ENCODE assay signal across 14 mouse cellular contexts in genomic region chr15:5695015-5695414, GRCm38 (mm10).
"Had no signal": no experiment of that assay in that cellular context is flagged by ENCODE, and none has a peak within 500 bp of the region (broad histone marks: within the 10 kb centered on the region; RNA-seq: fewer than 3 reads in every experiment).

No protein-coding gene starts in this region.

- H3K9me3 ChIP-seq: kidney, embryonic 15.5 days; limb, embryonic 13.5 days; midbrain, embryonic 13.5 days; neural tube, embryonic 13.5 days had no signal

- H3K4me3 ChIP-seq: kidney, embryonic 15.5 days; limb, embryonic 13.5 days; midbrain, embryonic 13.5 days; myocyte; neural tube, embryonic 13.5 days had no signal

- H3K9ac ChIP-seq: kidney, embryonic 15.5 days; limb, embryonic 13.5 days; liver, embryonic 14.5 days; midbrain, embryonic 13.5 days; neural tube, embryonic 13.5 days had no signal

- H3K4me2 ChIP-seq: kidney, embryonic 15.5 days; limb, embryonic 13.5 days; midbrain, embryonic 13.5 days; neural tube, embryonic 13.5 days had no signal

- H3K27me3 ChIP-seq: kidney, embryonic 15.5 days; limb, embryonic 13.5 days; midbrain, embryonic 13.5 days; neural tube, embryonic 13.5 days had no signal

- DNase-seq: kidney, adult 2 months; kidney, postnatal 14 days; layer of hippocampus, postnatal 36 days; lung, adult 18-20 months; right cerebral cortex, postnatal 14 days; thymus, adult 18-20 months; thymus, postnatal 14 days had no signal

- H3K4me1 ChIP-seq: kidney, embryonic 15.5 days; limb, embryonic 13.5 days; midbrain, embryonic 13.5 days; neural tube, embryonic 13.5 days had no signal

- H3K36me3 ChIP-seq: kidney, embryonic 15.5 days; limb, embryonic 13.5 days; midbrain, embryonic 13.5 days; neural tube, embryonic 13.5 days had no signal

- ATAC-seq: intestine, embryonic 16.5 days; midbrain, embryonic 13.5 days had no signal

- H3K27ac ChIP-seq: kidney, embryonic 15.5 days; limb, embryonic 13.5 days; liver, embryonic 14.5 days; midbrain, embryonic 13.5 days; neural tube, embryonic 13.5 days had no signal
